Mouse (Mus musculus): ENCODE measurements at regions not wholly inside any gene's neighbourhood (a gene's known extent, or its start where the extent isn't known, plus 50 kb on each side); places are given as distances from the start of the nearest gene placed in this dataset.

DNA sequence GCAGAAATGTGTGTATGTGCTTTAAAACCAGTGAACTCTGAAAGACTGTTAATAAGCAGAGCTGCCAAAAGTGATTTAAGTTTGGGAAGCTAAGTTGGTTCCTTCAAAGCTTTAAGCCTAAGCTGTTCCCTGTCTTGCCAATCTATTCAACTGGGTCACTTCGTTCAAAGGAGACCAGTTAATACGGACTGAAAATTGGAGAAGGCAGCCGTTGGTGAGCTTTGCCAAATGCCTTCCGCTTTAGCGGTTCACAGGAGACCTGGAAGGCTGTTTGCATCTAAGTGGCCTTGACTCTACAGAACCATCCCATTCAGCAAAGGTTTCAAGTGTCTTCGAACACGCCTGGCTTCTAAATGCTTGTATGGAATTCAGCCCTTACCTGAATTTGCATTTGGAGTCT lies 68.2 kb upstream of the Mkln1 start:
- H3K9ac ChIP-seq, result no peak overlapping the region
- no peaks in the 10 kb centered on the region for H3K4me1 ChIP-seq
- no peak for ATAC-seq (ENCODE audit: extremely low read depth, insufficient number of reproducible peaks, low FRiP score, low TSS enrichment)
- no peaks in the 10 kb centered on the region for H3K27me3 ChIP-seq (replicated peaks)
- no peaks in the 10 kb centered on the region for H3K9me3 ChIP-seq
- no peak overlapping the region for H3K4me3 ChIP-seq
- H3K4me2 ChIP-seq, result no peak overlapping the region
- no peak overlapping the region for H3K27ac ChIP-seq (replicated peaks)
- H3K36me3 ChIP-seq, result no peaks in the 10 kb centered on the region
- 80% methylated on average over 7 of the region's 7 CpGs for whole genome bisulfite sequencing

DNA sequence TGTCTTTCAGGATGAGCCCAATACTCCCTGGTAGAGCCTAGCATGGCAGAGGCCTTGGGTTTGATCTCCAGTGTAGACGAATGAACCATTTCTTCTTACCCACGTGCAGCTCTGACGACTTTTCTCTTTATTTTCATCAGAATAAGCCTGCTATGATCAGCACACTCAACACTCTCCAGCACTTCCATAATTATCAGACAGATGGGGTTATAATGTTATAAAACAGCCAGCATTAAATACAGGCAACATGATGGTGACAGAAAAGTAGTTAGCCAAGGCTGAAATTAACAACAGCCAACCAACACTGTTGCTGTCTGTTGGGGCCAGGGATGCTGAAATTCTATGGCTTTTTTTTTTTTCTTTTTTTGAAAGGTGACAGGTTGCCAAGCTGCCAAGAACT lies 67.7 kb upstream of the Mkln1 start:
- WGBS, result 69% methylated on average over 3 of the region's 3 CpGs
- ATAC-seq (ENCODE audit: extremely low read depth, insufficient number of reproducible peaks, low FRiP score, low TSS enrichment), result no peak
- Histone ChIP-seq H3K4me3 (no peak overlapping the region), H3K9me3 (no peaks in the 10 kb centered on the region), H3K9ac (no peak overlapping the region), H3K4me2 (no peak overlapping the region), H3K27me3 (replicated peaks) (no peaks in the 10 kb centered on the region), H3K36me3 (no peaks in the 10 kb centered on the region), H3K27ac (replicated peaks) (no peak overlapping the region), H3K4me1 (no peaks in the 10 kb centered on the region)

DNA sequence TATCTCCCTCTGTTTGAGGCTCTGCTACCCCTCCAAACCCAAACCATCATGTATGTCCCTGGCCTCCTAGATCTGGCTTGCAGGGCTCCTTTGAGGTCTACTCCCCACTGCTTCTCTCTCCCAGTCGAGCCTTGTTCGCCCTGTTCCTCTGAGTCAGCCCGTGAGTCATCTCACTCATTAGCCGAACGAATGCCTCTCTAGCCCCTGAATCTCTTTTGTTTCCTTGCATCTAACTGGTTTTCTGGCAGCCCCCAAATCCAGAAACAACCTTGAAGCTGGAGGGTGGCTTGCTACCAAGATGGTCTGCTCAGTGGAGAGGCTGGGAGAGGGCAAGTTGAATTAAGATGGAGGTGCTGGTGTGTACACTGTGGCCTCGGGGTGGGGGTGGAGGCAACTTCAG lies 66.3 kb upstream of the Mkln1 start:
- Histone ChIP-seq H3K9ac (no peak overlapping the region), H3K27ac (replicated peaks) (no peak overlapping the region), H3K4me1 (no peaks in the 10 kb centered on the region), H3K27me3 (replicated peaks) (no peaks in the 10 kb centered on the region), H3K9me3 (no peaks in the 10 kb centered on the region), H3K4me2 (no peak overlapping the region), H3K4me3 (no peak overlapping the region), H3K36me3 (no peaks in the 10 kb centered on the region)
- ATAC-seq (ENCODE audit: extremely low read depth, insufficient number of reproducible peaks, low FRiP score, low TSS enrichment), result no peak
- 58% methylated on average over 6 of the region's 6 CpGs for WGBS

DNA sequence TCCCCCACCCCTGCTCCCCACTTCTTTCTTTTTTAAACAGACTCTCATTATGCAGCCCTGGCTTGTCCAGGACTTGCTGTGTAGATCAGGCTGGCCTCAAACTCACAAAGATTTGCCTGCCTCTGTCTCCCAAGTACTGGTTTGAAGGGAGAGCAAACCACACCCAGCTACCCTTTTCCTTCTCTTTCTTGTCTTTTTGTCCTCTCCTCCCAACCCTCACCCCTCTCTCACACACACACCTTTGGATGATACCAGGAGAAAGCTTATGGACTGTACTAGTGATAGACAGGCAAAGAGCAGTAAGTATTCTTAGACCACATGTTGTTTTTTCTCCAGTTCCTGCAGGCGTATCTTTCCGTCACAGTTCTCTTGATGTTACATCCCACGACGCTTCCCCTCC lies 65.8 kb upstream of the Mkln1 start:
- WGBS, result 64% methylated on average over 4 of the region's 4 CpGs
- Histone ChIP-seq H3K4me1 (no peaks in the 10 kb centered on the region), H3K4me3 (no peak overlapping the region), H3K9ac (no peak overlapping the region), H3K36me3 (no peaks in the 10 kb centered on the region), H3K4me2 (no peak overlapping the region), H3K27ac (replicated peaks) (no peak overlapping the region), H3K27me3 (replicated peaks) (no peaks in the 10 kb centered on the region), H3K9me3 (no peaks in the 10 kb centered on the region)
- no peak for ATAC-seq (ENCODE audit: extremely low read depth, insufficient number of reproducible peaks, low FRiP score, low TSS enrichment)

DNA sequence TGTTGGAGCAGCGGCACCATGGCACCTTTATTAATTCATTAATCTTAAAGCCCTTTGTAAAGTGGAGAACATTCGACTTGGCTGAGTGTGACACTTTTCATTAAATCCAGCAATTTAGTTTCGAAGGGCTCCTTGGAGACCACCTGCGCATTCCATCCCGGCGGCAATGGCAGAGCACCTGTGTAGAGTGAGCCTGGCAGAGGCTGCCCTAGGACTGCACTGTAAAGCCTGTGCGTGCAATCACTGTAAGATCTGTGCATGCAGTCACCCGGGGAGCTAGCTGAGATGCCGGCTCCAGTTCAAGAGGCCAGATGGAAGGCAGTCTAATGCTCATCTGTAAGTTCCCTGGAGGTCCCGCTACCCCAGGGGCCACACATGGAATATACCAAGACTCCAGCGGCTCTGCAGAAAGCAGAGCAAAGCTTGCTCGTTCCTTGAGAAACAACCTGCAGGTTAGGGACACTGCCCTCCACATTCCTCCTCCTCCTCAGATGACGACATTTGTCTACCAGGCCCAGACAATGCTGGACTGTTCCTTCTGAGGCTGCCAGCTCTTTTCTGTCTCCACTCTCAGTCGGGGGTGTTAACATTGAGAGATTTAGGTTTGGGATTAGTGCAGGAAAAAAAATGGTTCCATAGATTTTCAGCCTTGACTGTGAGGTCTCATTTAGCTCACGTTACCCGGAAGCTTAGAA lies 65.2 kb upstream of the Mkln1 start:
- no peak overlapping the region for H3K4me2 ChIP-seq
- H3K4me1 ChIP-seq, result no peaks in the 10 kb centered on the region
- H3K9me3 ChIP-seq, result no peaks in the 10 kb centered on the region
- H3K27me3 ChIP-seq (replicated peaks), result no peaks in the 10 kb centered on the region
- H3K9ac ChIP-seq, result no peak overlapping the region
- 67% methylated on average over 16 of the region's 16 CpGs for WGBS
- no peaks in the 10 kb centered on the region for H3K36me3 ChIP-seq
- no peak overlapping the region for H3K4me3 ChIP-seq
- ATAC-seq (ENCODE audit: extremely low read depth, insufficient number of reproducible peaks, low FRiP score, low TSS enrichment), result no peak
- H3K27ac ChIP-seq (replicated peaks), result no peak overlapping the region

DNA sequence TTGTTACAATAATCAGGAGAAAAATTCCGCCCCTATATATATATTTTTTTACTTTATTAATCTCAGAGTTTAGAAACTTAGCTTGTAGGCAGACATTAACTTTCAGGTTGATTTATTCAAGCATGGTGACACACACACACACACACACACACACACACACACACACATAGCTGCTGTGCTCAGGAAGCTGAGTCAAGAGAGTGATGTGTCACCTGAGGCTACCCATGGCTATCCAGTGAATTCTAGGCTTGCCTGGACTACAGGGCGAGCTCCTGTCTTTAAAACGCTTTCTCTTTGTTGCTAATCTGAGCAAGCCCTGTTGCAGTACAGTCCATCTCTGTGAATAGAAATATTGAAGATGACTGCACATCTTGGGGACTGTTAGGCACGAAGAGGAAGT lies 64.4 kb upstream of the Mkln1 start:
- 73% methylated on average over 4 of the region's 4 CpGs for WGBS
- no peak for ATAC-seq (ENCODE audit: extremely low read depth, insufficient number of reproducible peaks, low FRiP score, low TSS enrichment)
- peaks cover 1% of the 10 kb centered on the region; the same call in 1 of the 2 replicates for H3K4me1 ChIP-seq
- no peak overlapping the region for H3K27ac ChIP-seq (replicated peaks)
- H3K4me2 ChIP-seq, result no peak overlapping the region
- no peak overlapping the region for H3K9ac ChIP-seq
- no peaks in the 10 kb centered on the region for H3K9me3 ChIP-seq
- no peaks in the 10 kb centered on the region for H3K36me3 ChIP-seq
- no peaks in the 10 kb centered on the region for H3K27me3 ChIP-seq (replicated peaks)
- H3K4me3 ChIP-seq, result no peak overlapping the region

DNA sequence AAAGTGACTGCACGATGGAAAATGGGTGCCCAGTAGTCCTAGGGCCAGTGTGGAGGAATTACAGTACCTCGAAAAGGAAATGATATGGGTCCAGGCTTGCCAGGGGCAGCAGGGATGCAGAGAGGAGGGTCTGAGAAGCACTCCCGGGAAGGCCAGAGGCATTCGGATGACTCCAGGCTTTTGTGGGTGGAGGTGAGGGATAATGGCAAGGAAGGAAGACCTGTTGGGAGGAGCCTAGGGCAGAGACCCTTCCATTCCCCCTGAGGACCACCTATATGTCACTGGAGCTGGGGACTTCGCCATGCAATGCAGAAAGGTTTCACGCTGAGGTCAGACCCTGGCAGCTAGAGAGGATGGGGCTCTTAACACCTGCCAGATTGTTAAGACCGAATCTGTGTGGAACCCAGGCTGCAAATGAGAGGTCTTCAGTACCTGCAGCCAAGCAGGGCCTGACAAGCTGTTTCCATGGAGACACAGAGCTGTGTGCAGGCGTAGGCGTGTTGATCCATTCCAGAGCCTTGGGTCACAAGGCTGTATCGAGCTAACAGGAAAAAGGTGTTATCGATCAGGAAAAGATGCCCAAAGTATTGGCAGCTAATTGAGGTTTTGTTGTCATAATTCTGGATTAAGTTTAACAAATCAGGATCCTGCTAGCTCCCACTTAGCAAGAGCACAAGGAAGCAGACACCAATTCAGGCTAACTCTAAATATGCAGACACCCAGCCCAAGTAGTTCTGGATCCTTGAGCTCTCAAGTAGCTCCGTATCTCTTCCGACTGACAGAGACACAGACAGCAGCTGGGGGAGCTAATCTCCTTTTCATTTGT lies 59.2 kb upstream of the Mkln1 start:
- 46% methylated on average over 13 of the region's 13 CpGs for WGBS

DNA sequence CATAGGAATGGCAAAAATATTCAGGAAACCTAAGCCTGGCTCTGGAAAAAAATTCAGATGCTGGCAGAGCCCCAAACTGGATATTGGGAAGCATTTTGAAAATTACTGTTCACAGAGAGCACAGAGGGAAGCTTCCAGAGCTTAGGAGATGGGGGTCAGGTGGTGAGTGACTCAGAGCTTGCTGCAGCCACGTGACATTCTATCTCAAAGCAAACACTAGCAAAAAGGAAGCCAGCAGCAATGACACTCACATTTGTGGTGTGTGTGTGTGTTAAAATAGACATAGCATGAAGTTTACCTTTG lies 58.6 kb upstream of the Mkln1 start:
- no peak overlapping the region; the same call in 1 of the 2 replicates for H3K4me2 ChIP-seq
- H3K36me3 ChIP-seq, result no peaks in the 10 kb centered on the region
- ATAC-seq (ENCODE audit: extremely low read depth, insufficient number of reproducible peaks, low FRiP score, low TSS enrichment), result no peak
- no peaks in the 10 kb centered on the region for H3K9me3 ChIP-seq
- H3K9ac ChIP-seq, result no peak overlapping the region
- peaks cover 12% of the 10 kb centered on the region for H3K4me1 ChIP-seq
- WGBS, result 14% methylated on average over 1 of the region's 1 CpGs
- no peak overlapping the region for H3K4me3 ChIP-seq
- no peaks in the 10 kb centered on the region for H3K27me3 ChIP-seq (replicated peaks)
- H3K27ac ChIP-seq (replicated peaks), result no peak overlapping the region

More for the DNA sequence above, 59.2 kb upstream of the Mkln1 start:
- Histone ChIP-seq H3K36me3 (no peaks in the 10 kb centered on the region), H3K27me3 (replicated peaks) (no peaks in the 10 kb centered on the region), H3K27ac (replicated peaks) (no peak overlapping the region), H3K4me1 (peaks cover 12% of the 10 kb centered on the region), H3K4me2 (no peak overlapping the region; the same call in 1 of the 2 replicates), H3K4me3 (no peak overlapping the region), H3K9me3 (no peaks in the 10 kb centered on the region), H3K9ac (no peak overlapping the region)
- ATAC-seq (ENCODE audit: extremely low read depth, insufficient number of reproducible peaks, low FRiP score, low TSS enrichment), result no peak

DNA sequence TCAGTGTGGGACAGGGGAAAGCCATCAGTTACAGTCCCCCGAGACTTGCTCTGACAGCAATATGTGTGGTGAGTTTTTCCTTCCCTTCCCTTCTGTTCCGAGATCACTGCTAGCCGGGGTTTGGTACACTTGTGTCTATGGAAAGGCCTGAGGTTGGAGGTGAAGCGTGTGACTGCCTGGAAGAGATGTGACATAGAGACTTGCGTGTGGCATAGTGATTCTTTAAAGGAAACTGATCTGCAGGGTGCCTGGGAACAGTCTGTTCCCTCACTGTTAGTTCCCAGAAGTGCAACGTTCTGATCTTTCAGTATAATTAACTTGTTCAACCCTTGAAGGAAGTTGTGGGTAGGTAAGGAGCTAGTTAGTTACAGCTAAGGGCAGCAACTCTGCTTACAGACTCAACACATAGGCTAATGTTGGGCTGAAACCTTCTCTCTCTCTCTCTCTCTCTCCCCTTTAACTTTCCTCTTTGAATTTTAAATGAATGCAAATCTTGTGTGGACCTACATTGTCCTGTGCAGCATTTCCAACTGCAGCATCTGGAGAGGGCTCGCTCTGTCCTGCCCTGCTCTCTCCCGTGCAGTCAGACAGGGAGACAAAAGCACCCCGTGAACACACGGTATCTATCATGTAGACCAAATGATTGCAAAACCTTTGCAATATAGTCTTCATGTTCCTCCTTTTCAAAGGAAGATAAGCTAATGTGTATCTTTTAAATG lies 53.0 kb upstream of the Mkln1 start:
- 63% methylated on average over 10 of the region's 10 CpGs for WGBS
- Histone ChIP-seq H3K36me3 (no peaks in the 10 kb centered on the region), H3K9me3 (no peaks in the 10 kb centered on the region), H3K4me1 (no peaks in the 10 kb centered on the region), H3K27me3 (replicated peaks) (peaks cover 3% of the 10 kb centered on the region; the same call in 1 of the 2 replicates), H3K4me3 (no peak overlapping the region), H3K4me2 (no peak overlapping the region), H3K27ac (replicated peaks) (no peak overlapping the region), H3K9ac (no peak overlapping the region)
- no peak for ATAC-seq (ENCODE audit: extremely low read depth, insufficient number of reproducible peaks, low FRiP score, low TSS enrichment)

DNA sequence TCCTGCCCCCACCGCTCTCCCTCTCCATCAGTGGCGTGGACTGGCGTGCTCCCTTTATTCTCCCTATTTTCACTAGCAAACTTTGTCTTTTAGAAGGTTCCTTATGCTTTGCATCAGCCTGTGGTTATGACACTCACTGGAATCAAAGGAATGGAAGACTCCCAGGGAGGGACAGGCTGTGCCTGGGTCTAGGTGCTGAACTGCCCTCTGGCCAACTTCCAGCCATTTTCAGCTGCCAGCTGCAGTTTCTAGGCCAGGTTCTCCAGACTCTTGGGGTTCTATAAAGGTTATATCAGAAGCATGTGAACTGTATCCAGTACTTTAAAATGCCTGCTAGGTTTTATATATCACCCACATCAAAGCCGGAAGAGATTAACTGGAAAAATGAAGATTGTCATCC lies 50.2 kb upstream of the Mkln1 start:
- H3K4me2 ChIP-seq, result no peak overlapping the region
- no peaks in the 10 kb centered on the region for H3K9me3 ChIP-seq
- peaks cover 6% of the 10 kb centered on the region; the same call in 1 of the 2 replicates for H3K27me3 ChIP-seq (replicated peaks)
- ATAC-seq (ENCODE audit: extremely low read depth, insufficient number of reproducible peaks, low FRiP score, low TSS enrichment), result no peak
- no peaks in the 10 kb centered on the region for H3K36me3 ChIP-seq
- H3K4me1 ChIP-seq, result no peaks in the 10 kb centered on the region
- H3K27ac ChIP-seq (replicated peaks), result no peak overlapping the region
- 89% methylated on average over 4 of the region's 4 CpGs for WGBS
- no peak overlapping the region for H3K9ac ChIP-seq
- H3K4me3 ChIP-seq, result no peak overlapping the region
